Mouse (Mus musculus) forebrain, embryonic 14.5 days (tissue): ENCODE data around the gene Gnat2. TPM values are rescaled to one million over a fixed set of nuclear protein-coding genes. Genes with fewer than 3 reads are reported as not detected.

ENCODE experiments used
- ATAC-seq: fragments of 200-750 bp; cut with Nextera tagmentation; 2 replicates; pipeline ENCODE4 v1.8.0; 2017; ENCODE audit warnings: mild to moderate bottlenecking, moderate library complexity
- DNase-seq: peaks from one replicate; pipeline ENCODE4 v3.0.0-alpha.2; 2015; ENCODE audit warnings: low spot score
- H3K27ac ChIP-seq: fragments of 300-500 bp; sonication (generic); 2 replicates; pipeline ENCODE4 v1.5.1; 2014; ENCODE audit warnings: low read depth, mild to moderate bottlenecking, control low read depth, low read length, moderate library complexity
- H3K27me3 ChIP-seq: fragments of 300-500 bp; sonication (generic); replicated peaks from 2 replicates; pipeline ENCODE4 v1.6.1; 2014; ENCODE audit warnings: low read length, control low read depth, mixed read lengths; ENCODE audit not compliant: control insufficient read depth, insufficient read depth
- H3K36me3 ChIP-seq: fragments of 300-500 bp; sonication (generic); 2 replicates; pipeline ENCODE4 v1.6.1; 2014; ENCODE audit warnings: low read length, control low read depth; ENCODE audit not compliant: control insufficient read depth, insufficient read depth
- H3K4me1 ChIP-seq: fragments of 300-500 bp; sonication (generic); 2 replicates; pipeline ENCODE4 v1.6.1; 2014; ENCODE audit warnings: antibody characterized with exemption, low read length, control low read depth; ENCODE audit not compliant: control insufficient read depth, insufficient read depth
- H3K4me2 ChIP-seq: fragments of 300-500 bp; sonication (generic); 2 replicates; pipeline ENCODE4 v1.6.1; 2014; ENCODE audit warnings: mild to moderate bottlenecking, control low read depth, low read length
- H3K4me3 ChIP-seq: fragments of 300-500 bp; sonication (generic); 2 replicates; pipeline ENCODE4 v1.5.1; 2014; ENCODE audit warnings: low read depth, low read length, control low read depth
- H3K9ac ChIP-seq: fragments of 300-500 bp; sonication (generic); 2 replicates; pipeline ENCODE4 v1.6.1; 2014; ENCODE audit warnings: mild to moderate bottlenecking, low read length, control low read depth, moderate library complexity
- H3K9me3 ChIP-seq: fragments of 300-500 bp; sonication (generic); replicated peaks from 2 replicates; pipeline ENCODE4 v1.6.1; 2016; ENCODE audit warnings: low read length, control low read depth, mixed read lengths; ENCODE audit not compliant: control insufficient read depth
- WGBS: fragments of 180-500 bp; shearing (Covaris S2); extraction: QIAGEN DNeasy Blood & Tissue Kit; methylation state at CpG from one replicate; pipeline ENCODE4 v1.1.7; 2014; 5-methylcytosine and 5-hydroxymethylcytosine counted together
- polyA plus RNA-seq: library from polyadenylated mRNA; unstranded; fragments of >200 nt; fragmentation: Nextera tagmentation; extraction: Ambion mirVana; gene quantifications from 2 replicates; pipeline ENCODE4 v1.2.1, GENCODE M21; 2014

Gene Gnat2
- 0.28 and 0.36 TPM in 2 replicates for polyA plus RNA-seq

- 50% methylated on average over 15 of the region's 15 CpGs for WGBS
- Histone ChIP-seq H3K9ac (no peak within 1 kb of the TSS), H3K4me1 (peaks cover 3% of the 10 kb centered on the region; the same call in 1 of the 2 replicates), H3K27me3 (no peaks in the 10 kb centered on the region), H3K36me3 (no peaks in the 10 kb centered on the region), H3K4me2 (no peak within 1 kb of the TSS), H3K9me3 (no peaks in the 10 kb centered on the region), H3K27ac (no peak within 1 kb of the TSS), H3K4me3 (no peak within 1 kb of the TSS)
- ATAC-seq (no peak), DNase-seq (no peak)
Measured at GRCm38 (mm10) chr3:108092536-108093115, at the start of gene Gnat2. Gene Gnat2, plus strand, starts transcription at chr3:108092789.

- Histone ChIP-seq H3K27ac (0 out of 2 replicates have a peak within 1 kb of the TSS, but pooled peaks have one; percentile 27), H3K9me3 (no peaks in the 10 kb centered on the region), H3K27me3 (no peaks in the 10 kb centered on the region), H3K4me3 (peak within 1 kb of the TSS; percentile 46), H3K4me2 (peak within 1 kb of the TSS; percentile 76), H3K36me3 (no peaks in the 10 kb centered on the region), H3K4me1 (peaks cover 6% of the 10 kb centered on the region; the same call in 1 of the 2 replicates), H3K9ac (peak within 1 kb of the TSS; percentile 68)
- ATAC-seq = peak; percentile 93
- WGBS = 7% methylated on average over 29 of the region's 29 CpGs
- peak; percentile 83 for DNase-seq
Measured at GRCm38 (mm10) chr3:108044394-108045140, 48.0 kb upstream of the Gnat2 start, which contains the start of gene Gstm4. Gene Gstm4, minus strand, starts transcription at chr3:108044894.

GRCm38 (mm10) chr3:108046944-108047655 lies 45.5 kb upstream of the Gnat2 start:
- no peak for DNase-seq
- Histone ChIP-seq H3K4me2 (no peak overlapping the region), H3K27me3 (no peaks in the 10 kb centered on the region), H3K9ac (no peak overlapping the region), H3K4me1 (peaks cover 6% of the 10 kb centered on the region; the same call in 1 of the 2 replicates), H3K27ac (no peak overlapping the region), H3K4me3 (no peak overlapping the region), H3K36me3 (no peaks in the 10 kb centered on the region), H3K9me3 (no peaks in the 10 kb centered on the region)
- WGBS = 94% methylated on average over 2 of the region's 2 CpGs
- ATAC-seq = no peak

GRCm38 (mm10) chr3:108048306-108048705 lies 44.3 kb upstream of the Gnat2 start:
- Histone ChIP-seq H3K9me3 (no peaks in the 10 kb centered on the region), H3K27me3 (no peaks in the 10 kb centered on the region), H3K4me3 (no peak overlapping the region), H3K27ac (no peak overlapping the region), H3K4me2 (no peak overlapping the region), H3K36me3 (no peaks in the 10 kb centered on the region), H3K4me1 (peaks cover 6% of the 10 kb centered on the region; the same call in 1 of the 2 replicates), H3K9ac (no peak overlapping the region)
- WGBS = 67% methylated on average over 3 of the region's 3 CpGs
- DNase-seq = peak; percentile 13
- no peak for ATAC-seq

GRCm38 (mm10) chr3:108050493-108050892 lies 42.1 kb upstream of the Gnat2 start:
- H3K4me1 ChIP-seq = no peaks in the 10 kb centered on the region
- ATAC-seq = no peak

GRCm38 (mm10) chr3:108061420-108061819 lies 31.2 kb upstream of the Gnat2 start:
- no peaks in the 10 kb centered on the region for H3K27me3 ChIP-seq
- no peaks in the 10 kb centered on the region for H3K9me3 ChIP-seq
- H3K4me2 ChIP-seq = no peak overlapping the region
- ATAC-seq (no peak), DNase-seq (peak; percentile 92)
- no peaks in the 10 kb centered on the region for H3K36me3 ChIP-seq
- no peak overlapping the region for H3K27ac ChIP-seq
- H3K4me1 ChIP-seq = no peaks in the 10 kb centered on the region
- no peak overlapping the region for H3K9ac ChIP-seq
- 26% methylated on average over 7 of the region's 7 CpGs for WGBS
- no peak overlapping the region for H3K4me3 ChIP-seq

More at GRCm38 (mm10) chr3:108050493-108050892, 42.1 kb upstream of the Gnat2 start:
- no peak overlapping the region for H3K27ac ChIP-seq
- H3K4me2 ChIP-seq = no peak overlapping the region
- H3K9ac ChIP-seq = no peak overlapping the region
- 91% methylated on average over 5 of the region's 5 CpGs for WGBS
- no peaks in the 10 kb centered on the region for H3K36me3 ChIP-seq
- no peak overlapping the region for H3K4me3 ChIP-seq
- DNase-seq = no peak
- no peaks in the 10 kb centered on the region for H3K9me3 ChIP-seq
- no peaks in the 10 kb centered on the region for H3K27me3 ChIP-seq

- H3K36me3 ChIP-seq = no peaks in the 10 kb centered on the region
- H3K27me3 ChIP-seq = no peaks in the 10 kb centered on the region
- H3K4me2 ChIP-seq = no peak overlapping the region
- WGBS = 81% methylated on average over 8 of the region's 8 CpGs
- H3K4me3 ChIP-seq = no peak overlapping the region
- no peak overlapping the region for H3K27ac ChIP-seq
- ATAC-seq (no peak), DNase-seq (no peak)
- H3K9ac ChIP-seq = no peak overlapping the region
- H3K9me3 ChIP-seq = no peaks in the 10 kb centered on the region
- no peaks in the 10 kb centered on the region for H3K4me1 ChIP-seq
Measured at GRCm38 (mm10) chr3:108062648-108063047, 29.9 kb upstream of the Gnat2 start.

- Histone ChIP-seq H3K27ac (no peak overlapping the region), H3K36me3 (no peaks in the 10 kb centered on the region), H3K4me1 (no peaks in the 10 kb centered on the region), H3K4me2 (no peak overlapping the region), H3K9me3 (no peaks in the 10 kb centered on the region), H3K4me3 (no peak overlapping the region), H3K27me3 (no peaks in the 10 kb centered on the region), H3K9ac (no peak overlapping the region)
- WGBS = 77% methylated on average over 4 of the region's 4 CpGs
- no peak for DNase-seq
- no peak for ATAC-seq
Measured at GRCm38 (mm10) chr3:108064672-108065071, 27.9 kb upstream of the Gnat2 start.
